In genomic region chr8:94904450-94905175, GRCm38 (mm10) we compare ENCODE assay signal across 9 mouse cellular contexts. TPM values are rescaled to one million over a fixed set of nuclear protein-coding genes. Genes with fewer than 3 reads are reported as not detected.
DNase-seq lines count a peak whose midpoint lies in the region; ATAC-seq and TF ChIP-seq lines count a peak whose summit lies in the region.
"Had no signal": no experiment of that assay in that cellular context is flagged by ENCODE, and none has a peak within 500 bp of the region (broad histone marks: within the 10 kb centered on the region; RNA-seq: fewer than 3 reads in every experiment).

No protein-coding gene starts in this region.

- no peaks in the 10 kb centered on the region for H3K9me3 ChIP-seq in heart, embryonic 10.5 days
- no peaks in the 10 kb centered on the region for H3K9me3 ChIP-seq in lung, embryonic 14.5 days (ENCODE audit: low read depth, low read length)

- H3K4me1 ChIP-seq in heart, embryonic 10.5 days = peaks cover 65% of the 10 kb centered on the region
- H3K4me1 ChIP-seq in lung, embryonic 14.5 days (ENCODE audit: insufficient read depth) = peaks cover 14% of the 10 kb centered on the region

- DNase-seq in cerebellum, postnatal 10 days = peak; percentile 92
- no peak for DNase-seq in cerebellum, adult 11 months
- DNase-seq in brain, embryonic 14.5 days (ENCODE audit: low read depth) = peak; percentile 87
- no peak for DNase-seq in heart, embryonic 10.5 days (ENCODE audit: low spot score)
- DNase-seq in kidney, postnatal 10 days = peak; percentile 96
- DNase-seq in lung, embryonic 14.5 days = peak; percentile 90
- DNase-seq in right cerebral cortex, postnatal 14 days = peak; percentile 69

- peaks cover 74% of the 10 kb centered on the region for H3K36me3 ChIP-seq in heart, embryonic 10.5 days
- H3K36me3 ChIP-seq in lung, embryonic 14.5 days (ENCODE audit: insufficient read depth) = peaks cover 64% of the 10 kb centered on the region

- no peak overlapping the region for H3K4me3 ChIP-seq in heart, embryonic 10.5 days
- H3K4me3 ChIP-seq in lung, embryonic 14.5 days (ENCODE audit: low read depth, low read length) = no peak overlapping the region

- H3K27ac ChIP-seq in heart, embryonic 10.5 days = peak overlapping the region; percentile 48
- peak overlapping the region; percentile 76 for H3K27ac ChIP-seq in lung, embryonic 14.5 days (ENCODE audit: low read depth)
- H3K27ac ChIP-seq: liver, embryonic 14.5 days had no signal

- no peak overlapping the region; the same call in 1 of the 2 replicates for H3K9ac ChIP-seq in lung, embryonic 14.5 days
- H3K9ac ChIP-seq: liver, embryonic 14.5 days had no signal

- no peaks in the 10 kb centered on the region for H3K27me3 ChIP-seq in heart, embryonic 10.5 days (ENCODE audit: insufficient read depth, poor library complexity, severe bottlenecking)
- H3K27me3 ChIP-seq in lung, embryonic 14.5 days (ENCODE audit: insufficient read depth, low read length) = no peaks in the 10 kb centered on the region

- peak overlapping the region; percentile 27; the same call in 1 of the 2 replicates for H3K4me2 ChIP-seq in lung, embryonic 14.5 days

- TF ChIP-seq CTCF in brain, embryonic 14.5 days (IDR thresholded peaks at IDR 0.05; ENCODE audit: borderline replicate concordance, extremely low read depth, insufficient read depth, insufficient read length) = no peak
- no peak for TF ChIP-seq CTCF in lung, embryonic 14.5 days (IDR thresholded peaks at IDR 0.05; ENCODE audit: low read depth)

- peak; percentile 64 for ATAC-seq in lung, embryonic 14.5 days (ENCODE audit: insufficient read depth)
- ATAC-seq in inflammation-experienced regulatory T-cells, adult 6 months = no peak

- TF ChIP-seq POLR2A in brain, embryonic 14.5 days (IDR thresholded peaks at IDR 0.05; ENCODE audit: borderline replicate concordance, extremely low read depth, insufficient read depth, insufficient read length, poor library complexity, severe bottlenecking) = no peak

- 77% methylated on average over 12 of the region's 12 CpGs for WGBS in heart, embryonic 10.5 days
- 56% methylated on average over 12 of the region's 12 CpGs for WGBS in lung, embryonic 14.5 days

RNA-seq across cellular contexts. Expression of gene Ccdc102a, which starts 13.3 kb away (rescaled TPM):
- polyA plus RNA-seq in brain, embryonic 14.5 days (2012; rRNA removed) = 9.0 and 11.1 TPM in 2 replicates
- polyA plus RNA-seq in heart, embryonic 10.5 days (2016; fragmentation: Nextera tagmentation; extraction: Ambion mirVana) = 22.0 and 31.0 TPM in 2 replicates
- polyA plus RNA-seq in lung, embryonic 14.5 days (2014; fragmentation: Nextera tagmentation; extraction: Ambion mirVana) = 29.9 and 34.1 TPM in 2 replicates
- 1 to 10 TPM in 1 of 3 experiments, under 1 TPM in 2; 0.24 to 1.0 (median 0.25) TPM for polyA plus RNA-seq in inflammation-experienced regulatory T-cells, adult 6 months (2017; shearing (Covaris generic))

RNA-seq across cellular contexts. Expression of gene Adgrg5, which starts 18.9 kb away (rescaled TPM):
- 0.27 and 0.28 TPM in 2 replicates for polyA plus RNA-seq in brain, embryonic 14.5 days (2012; rRNA removed)
- 0.69 and 0.79 TPM in 2 replicates for polyA plus RNA-seq in heart, embryonic 10.5 days (2016; fragmentation: Nextera tagmentation; extraction: Ambion mirVana)
- 0.18 and 0.21 TPM in 2 replicates for polyA plus RNA-seq in lung, embryonic 14.5 days (2014; fragmentation: Nextera tagmentation; extraction: Ambion mirVana)
- polyA plus RNA-seq in inflammation-experienced regulatory T-cells, adult 6 months (2017; shearing (Covaris generic)) = 1 to 10 TPM; 1.8 to 4.3 (median 4.1) TPM

RNA-seq across cellular contexts. Expression of gene Dok4, which starts 28.5 kb away (rescaled TPM):
- polyA plus RNA-seq in brain, embryonic 14.5 days (2012; rRNA removed) = 82.4 and 85.0 TPM in 2 replicates
- polyA plus RNA-seq in heart, embryonic 10.5 days (2016; fragmentation: Nextera tagmentation; extraction: Ambion mirVana) = 71.3 and 83.4 TPM in 2 replicates
- polyA plus RNA-seq in lung, embryonic 14.5 days (2014; fragmentation: Nextera tagmentation; extraction: Ambion mirVana) = 32.5 and 36.5 TPM in 2 replicates
- under 1 TPM; 0.35 to 0.50 (median 0.50) TPM for polyA plus RNA-seq in inflammation-experienced regulatory T-cells, adult 6 months (2017; shearing (Covaris generic))

RNA-seq across cellular contexts. Expression of gene Polr2c, which starts 47.4 kb away (rescaled TPM):
- polyA plus RNA-seq in brain, embryonic 14.5 days (2012; rRNA removed) = 98.3 and 144 TPM in 2 replicates
- polyA plus RNA-seq in heart, embryonic 10.5 days (2016; fragmentation: Nextera tagmentation; extraction: Ambion mirVana) = 164 and 190 TPM in 2 replicates
- 162 and 169 TPM in 2 replicates for polyA plus RNA-seq in lung, embryonic 14.5 days (2014; fragmentation: Nextera tagmentation; extraction: Ambion mirVana)
- polyA plus RNA-seq in inflammation-experienced regulatory T-cells, adult 6 months (2017; shearing (Covaris generic)) = 100 to 1,000 TPM in 2 of 3 experiments, 10 to 100 TPM in 1; 85.4 to 108 (median 104) TPM

Comparison
In these comparisons a context has a peak if more than half of its experiments do, and no peak if none do; other contexts are left out.
1. DNase-seq: peak in cerebellum, postnatal 10 days (2 of 2), brain, embryonic 14.5 days (single experiment), kidney, postnatal 10 days (single experiment), lung, embryonic 14.5 days (single experiment) and right cerebral cortex, postnatal 14 days (single experiment); none in cerebellum, adult 11 months (single experiment) and heart, embryonic 10.5 days (single experiment).
2. RNA of gene Dok4, which starts 28.5 kb away (polyA plus RNA-seq): 82.4 to 85.0 TPM in brain, embryonic 14.5 days, 71.3 to 83.4 TPM in heart, embryonic 10.5 days and 32.5 to 36.5 TPM in lung, embryonic 14.5 days; 0.35 to 0.50 TPM in inflammation-experienced regulatory T-cells, adult 6 months; every median in the first group is over 10 times any median in the second.